Mouse (Mus musculus) embryo, embryonic 10.5 days (tissue): Measurements from ENCODE around the gene Phb2.

Experiments used
- DNase-seq: peaks from one replicate; pipeline ENCODE4 v3.0.0-alpha.2; 2015; ENCODE audit warnings: low spot score

Gene Phb2

GRCm38 (mm10) chr6:124723541-124723940 lies 11.4 kb downstream of the Phb2 start:
- DNase-seq, result no peak

- DNase-seq, result no peak
Measured at GRCm38 (mm10) chr6:124724472-124724871, 12.3 kb downstream of the Phb2 start.

GRCm38 (mm10) chr6:124728621-124729020 lies 16.5 kb downstream of the Phb2 start:
- DNase-seq, result no peak

GRCm38 (mm10) chr6:124729850-124730705 lies 17.9 kb downstream of the Phb2 start:
- no peak for DNase-seq

- no peak for DNase-seq
Measured at GRCm38 (mm10) chr6:124731038-124731437, 18.9 kb downstream of the Phb2 start.

- DNase-seq, result peak; percentile 36
Measured at GRCm38 (mm10) chr6:124732476-124733370, 20.6 kb downstream of the Phb2 start.

- no peak for DNase-seq
Measured at GRCm38 (mm10) chr6:124734417-124734816, 22.3 kb downstream of the Phb2 start.

GRCm38 (mm10) chr6:124737040-124737439 lies 24.9 kb downstream of the Phb2 start:
- DNase-seq, result no peak

GRCm38 (mm10) chr6:124738511-124739023 lies 26.4 kb downstream of the Phb2 start, which contains the start of gene Ptpn6:
TSS of gene Ptpn6 (minus strand) at chr6:124738714.
- peak; percentile 56 for DNase-seq

GRCm38 (mm10) chr6:124739231-124739796 lies 27.2 kb downstream of the Phb2 start:
- DNase-seq, result no peak

- peak; percentile 79 for DNase-seq
Measured at GRCm38 (mm10) chr6:124740211-124740887, 28.2 kb downstream of the Phb2 start.

GRCm38 (mm10) chr6:124740888-124741761 lies 29.0 kb downstream of the Phb2 start, which contains the start of gene Grcc10:
TSS of gene Grcc10 (minus strand) at chr6:124741374.
- peak; percentile 98 for DNase-seq

GRCm38 (mm10) chr6:124741842-124742241 lies 29.7 kb downstream of the Phb2 start:
- no peak for DNase-seq

- DNase-seq, result no peak
Measured at GRCm38 (mm10) chr6:124742839-124743514, 30.8 kb downstream of the Phb2 start.

GRCm38 (mm10) chr6:124743647-124744046 lies 31.5 kb downstream of the Phb2 start:
- DNase-seq, result no peak

GRCm38 (mm10) chr6:124744755-124745321 lies 32.7 kb downstream of the Phb2 start:
- DNase-seq, result no peak

- DNase-seq, result peak; percentile 96
Measured at GRCm38 (mm10) chr6:124745490-124746295, 33.6 kb downstream of the Phb2 start.

GRCm38 (mm10) chr6:124746296-124746605 lies 34.1 kb downstream of the Phb2 start:
- peak; percentile 18 for DNase-seq
